Mouse (Mus musculus) heart, embryonic 14.5 days (tissue): ENCODE results near the gene Nt5m. TPM values are rescaled to one million over a fixed set of nuclear protein-coding genes. Genes with fewer than 3 reads are reported as not detected.

ENCODE experiments used
- ATAC-seq: fragments of 200-750 bp; cut with Nextera tagmentation; 2 replicates; pipeline ENCODE4 v1.8.0; 2017; ENCODE audit warnings: low read depth, moderate TSS enrichment; ENCODE audit not compliant: insufficient number of reproducible peaks, insufficient read depth, low FRiP score
- H3K27ac ChIP-seq, 2 experiments: fragments of 200-500 bp in 1 of 2; fragments of 300-500 bp in 1 of 2; sonication (generic) in 1 of 2; replicated peaks in 1 of 2; 2 replicates each; pipeline ENCODE4 v1.5.1; 2012 to 2014; ENCODE audit warnings: low read depth in 2 of 2, low read length in 2 of 2, control low read depth in 1 of 2, mild to moderate bottlenecking in 1 of 2, mixed read lengths in 1 of 2; ENCODE audit not compliant: control insufficient read depth in 1 of 2, insufficient read depth in 1 of 2
- H3K27me3 ChIP-seq: fragments of 300-500 bp; sonication (generic); 2 replicates; pipeline ENCODE4 v1.6.1; 2014; ENCODE audit warnings: mild to moderate bottlenecking, low read length, control low read depth; ENCODE audit not compliant: control insufficient read depth, insufficient read depth
- H3K36me3 ChIP-seq: fragments of 300-500 bp; sonication (generic); 2 replicates; pipeline ENCODE4 v1.6.1; 2014; ENCODE audit warnings: mild to moderate bottlenecking, control low read depth, low read length, mixed read lengths; ENCODE audit not compliant: control insufficient read depth, insufficient read depth
- H3K4me1 ChIP-seq, 2 experiments: fragments of 200-500 bp in 1 of 2; fragments of 300-500 bp in 1 of 2; sonication (generic) in 1 of 2; 2 replicates each; pipeline ENCODE4 v1.6.1; 2012 to 2014; ENCODE audit warnings: low read length in 2 of 2, control low read depth in 1 of 2, mixed read lengths in 1 of 2; ENCODE audit not compliant: control insufficient read depth in 2 of 2, insufficient read depth in 2 of 2
- H3K4me2 ChIP-seq: fragments of 300-500 bp; sonication (generic); 2 replicates; pipeline ENCODE4 v1.6.1; 2014; ENCODE audit warnings: mild to moderate bottlenecking, low read length
- H3K4me3 ChIP-seq, 2 experiments: fragments of 200-500 bp in 1 of 2; fragments of 300-500 bp in 1 of 2; sonication (generic) in 1 of 2; 2 replicates each; pipeline ENCODE4 v1.5.1; 2012 to 2014; ENCODE audit warnings: low read length in 2 of 2, mild to moderate bottlenecking in 2 of 2, control low read depth in 1 of 2, low read depth in 1 of 2, moderate library complexity in 1 of 2; ENCODE audit not compliant: control insufficient read depth in 1 of 2, insufficient read depth in 1 of 2
- H3K9ac ChIP-seq: fragments of 300-500 bp; sonication (generic); 2 replicates; pipeline ENCODE4 v1.6.1; 2014; ENCODE audit warnings: mild to moderate bottlenecking, low read length
- H3K9me3 ChIP-seq: fragments of 300-500 bp; sonication (generic); 2 replicates; pipeline ENCODE4 v1.6.1; 2016; ENCODE audit warnings: low read length, control low read depth; ENCODE audit not compliant: control insufficient read depth
- WGBS: fragments of 180-500 bp; shearing (Covaris S2); extraction: QIAGEN DNeasy Blood & Tissue Kit; methylation state at CpG from one replicate; pipeline ENCODE4 v1.1.7; 2014; 5-methylcytosine and 5-hydroxymethylcytosine counted together
- polyA plus RNA-seq: library from polyadenylated mRNA; unstranded; fragments of >200 nt; fragmentation: Nextera tagmentation; extraction: Ambion mirVana; gene quantifications from 2 replicates; pipeline ENCODE4 v1.2.1, GENCODE M21; 2014

Gene Nt5m
- polyA plus RNA-seq, 1 experiment from 2014 or later = 38.8 TPM

DNA sequence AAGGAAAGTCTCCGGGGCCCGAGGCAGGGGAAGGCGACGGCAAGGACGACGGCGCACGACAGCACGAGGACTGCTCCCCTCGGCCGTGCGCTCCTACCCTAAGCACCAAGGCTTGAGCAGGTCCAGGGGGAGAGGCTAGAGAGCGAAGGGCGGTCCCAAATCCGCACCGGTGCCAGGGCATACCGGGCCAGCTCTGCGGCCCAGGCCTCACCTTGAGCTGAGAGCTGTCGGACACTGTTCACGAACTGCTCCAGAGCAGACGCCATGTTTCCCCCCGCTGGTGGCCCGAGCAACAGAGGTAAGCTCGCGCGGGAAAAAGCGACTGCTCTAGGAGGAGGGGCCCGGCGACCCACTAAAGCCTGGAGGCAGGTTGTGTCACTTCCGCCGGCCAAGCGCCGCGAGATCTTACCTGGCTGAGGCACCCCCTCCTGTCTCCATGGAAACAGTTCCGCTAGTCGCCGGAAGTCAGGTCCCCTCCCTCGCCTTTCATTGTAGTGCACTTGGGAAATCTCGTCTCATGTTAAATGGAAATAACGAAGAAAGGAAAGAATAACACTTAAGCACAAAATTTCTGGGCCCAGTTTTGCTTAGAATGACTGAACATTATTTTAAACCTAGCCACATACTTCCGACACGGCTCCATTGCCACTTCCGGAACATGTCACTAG is 346 bp downstream of the Nt5m start, which contains the start of gene Cops3:
TSS of gene Cops3 (minus strand) at position 380 of the 668 bp plus-strand sequence.
- Histone ChIP-seq H3K4me3 (peak within 1 kb of the TSS; percentile 79 to 82), H3K27me3 (no peaks in the 10 kb centered on the region), H3K36me3 (peaks cover 34% of the 10 kb centered on the region), H3K27ac (peak within 1 kb of the TSS; percentile 95 to 96), H3K9me3 (no peaks in the 10 kb centered on the region), H3K9ac (peak within 1 kb of the TSS; percentile 94), H3K4me2 (peak within 1 kb of the TSS; percentile 77), H3K4me1 (peaks cover 0 to 15% of the 10 kb centered on the region in 2 experiments; a peak in 3 of 4 replicates)
- 1% methylated on average over 43 of the region's 43 CpGs for WGBS
- peak; percentile 95 for ATAC-seq

DNA sequence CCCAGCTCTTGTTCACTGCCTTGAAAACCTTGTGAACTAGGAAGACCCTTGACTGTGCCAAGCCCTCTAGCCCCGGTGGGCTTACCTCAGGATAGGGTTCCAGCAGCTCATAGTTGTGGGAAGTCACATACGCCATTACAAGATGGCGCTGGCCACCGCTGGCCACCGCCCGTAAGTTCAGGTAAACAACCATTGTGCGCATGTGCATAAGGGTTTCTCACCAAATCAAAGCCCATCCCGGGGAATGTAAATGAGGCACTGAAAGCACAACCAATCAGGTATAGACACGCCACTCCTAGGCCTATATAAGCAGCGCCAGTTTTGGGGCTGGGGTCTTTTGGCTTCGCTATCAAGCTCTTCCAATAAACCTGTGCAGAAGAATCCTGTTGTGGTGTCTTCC is 7.1 kb downstream of the Nt5m start:
- no peak for ATAC-seq
- Histone ChIP-seq H3K9me3 (no peaks in the 10 kb centered on the region), H3K4me1 (peaks cover 0 to 14% of the 10 kb centered on the region in 2 experiments; a peak in 3 of 4 replicates), H3K4me2 (no peak overlapping the region), H3K27ac (no peak overlapping the region), H3K36me3 (peaks cover 8% of the 10 kb centered on the region; the same call in 1 of the 2 replicates), H3K9ac (no peak overlapping the region), H3K27me3 (no peaks in the 10 kb centered on the region), H3K4me3 (no peak overlapping the region)
- WGBS = 97% methylated on average over 11 of the region's 11 CpGs

GRCm38 (mm10) chr11:59847131-59847530 is 7.9 kb downstream of the Nt5m start:
- Histone ChIP-seq H3K4me1 (peaks cover 0 to 14% of the 10 kb centered on the region in 2 experiments; a peak in 3 of 4 replicates), H3K27ac (no peak overlapping the region), H3K9ac (no peak overlapping the region), H3K9me3 (no peaks in the 10 kb centered on the region), H3K4me3 (peak overlapping the region in 1 of 2 experiments; percentile 85; a peak in 1 of 4 replicates), H3K27me3 (no peaks in the 10 kb centered on the region), H3K36me3 (peaks cover 8% of the 10 kb centered on the region; the same call in 1 of the 2 replicates), H3K4me2 (peak overlapping the region; percentile 76)
- no peak for ATAC-seq
- 13% methylated on average over 2 of the region's 2 CpGs for WGBS

DNA sequence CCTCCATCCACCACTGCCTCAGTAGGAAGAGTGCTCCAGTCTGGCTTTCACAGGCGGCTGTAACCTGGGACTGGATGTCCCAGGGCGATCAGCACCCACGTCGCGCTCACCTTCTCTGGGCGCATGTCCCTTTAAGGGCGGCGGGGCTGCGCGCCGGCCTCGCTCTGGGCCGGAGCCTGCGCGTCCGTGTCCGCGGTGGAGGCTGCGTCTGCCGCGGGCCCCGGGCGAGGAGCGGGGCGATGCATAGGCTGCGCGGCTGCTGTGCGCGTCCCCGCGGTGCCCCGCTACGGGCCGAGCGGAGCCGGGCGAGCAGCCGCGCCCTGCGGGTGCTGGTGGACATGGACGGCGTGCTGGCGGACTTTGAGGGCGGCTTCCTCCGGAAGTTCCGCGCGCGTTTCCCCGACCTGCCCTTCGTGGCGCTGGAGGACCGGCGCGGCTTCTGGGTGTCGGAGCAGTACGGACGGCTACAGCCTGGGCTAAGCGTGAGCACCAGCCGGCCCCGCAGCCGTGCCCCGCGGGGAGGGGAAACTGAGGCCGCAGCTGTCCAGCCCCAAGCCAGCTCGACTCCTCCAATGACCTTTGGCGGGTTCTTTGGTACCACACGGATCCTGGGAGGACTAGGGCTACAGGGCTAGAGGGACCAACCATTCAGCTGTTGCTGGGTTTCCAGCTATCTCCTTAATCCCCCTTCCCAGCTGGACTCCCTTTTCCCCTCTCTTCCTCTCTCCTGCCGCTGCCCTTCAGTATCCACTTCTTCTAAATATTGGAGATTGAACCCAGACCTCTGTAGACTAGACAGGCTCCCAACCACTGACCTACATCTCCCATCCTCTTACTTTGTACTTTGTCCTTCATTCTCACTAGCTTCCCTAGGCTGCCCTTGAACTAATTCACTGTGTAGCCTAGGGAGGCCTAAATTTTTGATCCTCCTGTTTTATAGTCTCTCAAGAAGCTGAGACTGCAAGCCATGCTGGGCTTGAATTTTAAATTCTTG is 8.9 kb downstream of the Nt5m start:
- Histone ChIP-seq H3K36me3 (peaks cover 9% of the 10 kb centered on the region), H3K9ac (peak overlapping the region; percentile 95), H3K4me3 (peak overlapping the region; percentile 85 to 95), H3K9me3 (no peaks in the 10 kb centered on the region), H3K4me2 (peak overlapping the region; percentile 76), H3K27me3 (no peaks in the 10 kb centered on the region), H3K27ac (peak overlapping the region; percentile 88 to 90), H3K4me1 (peaks cover 0 to 14% of the 10 kb centered on the region in 2 experiments; a peak in 3 of 4 replicates)
- peak; percentile 83 for ATAC-seq
- WGBS = under 1% methylated on average over 68 of the region's 69 CpGs

DNA sequence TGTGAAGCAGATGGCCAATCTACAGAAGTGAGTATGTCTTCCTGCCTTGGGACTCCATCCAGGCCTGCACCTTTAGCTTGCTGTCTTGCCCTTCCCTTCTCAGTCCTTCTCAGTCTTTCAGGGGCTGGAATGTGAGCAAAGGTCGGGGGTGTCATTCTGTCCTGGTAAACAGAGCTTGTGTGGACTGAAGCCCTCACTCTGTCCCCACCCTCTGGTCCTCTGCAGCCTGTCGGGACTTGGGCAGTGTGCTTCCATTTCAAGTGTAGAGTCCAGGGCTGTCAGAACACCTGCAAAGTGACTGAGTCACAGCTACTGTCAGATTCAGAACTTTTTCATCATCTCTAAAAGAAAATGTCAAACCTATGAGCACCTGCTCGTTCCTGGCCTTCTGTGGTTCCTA is 13.6 kb downstream of the Nt5m start:
- Histone ChIP-seq H3K27me3 (no peaks in the 10 kb centered on the region), H3K4me1 (peaks cover 0 to 9% of the 10 kb centered on the region in 2 experiments; a peak in 3 of 4 replicates), H3K4me2 (no peak overlapping the region), H3K27ac (no peak overlapping the region), H3K4me3 (no peak overlapping the region), H3K9ac (no peak overlapping the region), H3K9me3 (no peaks in the 10 kb centered on the region), H3K36me3 (peaks cover 17% of the 10 kb centered on the region)
- ATAC-seq = no peak
- 64% methylated on average over 3 of the region's 3 CpGs for WGBS

- Histone ChIP-seq H3K4me3 (no peak overlapping the region), H3K4me1 (no peaks in the 10 kb centered on the region), H3K36me3 (peaks cover 27% of the 10 kb centered on the region; the same call in 1 of the 2 replicates), H3K27ac (no peak overlapping the region), H3K27me3 (no peaks in the 10 kb centered on the region), H3K4me2 (no peak overlapping the region), H3K9ac (no peak overlapping the region), H3K9me3 (no peaks in the 10 kb centered on the region)
- ATAC-seq = no peak
- 89% methylated on average over 11 of the region's 11 CpGs for WGBS
Observed at GRCm38 (mm10) chr11:59860467-59860866, 21.2 kb downstream of the Nt5m start.

DNA sequence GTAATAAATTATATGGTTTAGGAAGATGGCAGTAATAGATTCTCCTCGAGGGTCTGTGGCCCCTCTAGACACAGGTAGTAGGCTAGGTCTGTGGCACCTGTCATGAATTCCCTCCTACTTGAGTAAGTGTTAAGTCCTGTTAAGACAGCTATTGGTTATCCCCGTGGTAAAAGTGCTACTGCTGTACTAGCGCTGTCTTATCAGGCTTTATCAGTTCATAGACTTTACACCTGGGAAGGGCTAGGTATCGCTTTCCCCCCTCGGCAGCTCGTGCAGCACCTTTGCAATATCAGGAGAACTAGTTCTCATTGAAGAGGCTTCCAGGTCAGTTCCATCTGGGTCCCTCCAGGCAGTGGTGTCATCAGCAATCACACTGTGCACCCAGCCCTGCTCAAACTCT is 25.1 kb downstream of the Nt5m start:
- ATAC-seq = no peak
- H3K4me2 ChIP-seq = no peak overlapping the region
- no peak overlapping the region for H3K9ac ChIP-seq
- H3K4me1 ChIP-seq = no peaks in the 10 kb centered on the region
- no peak overlapping the region for H3K27ac ChIP-seq
- no peak overlapping the region for H3K4me3 ChIP-seq
- H3K27me3 ChIP-seq = no peaks in the 10 kb centered on the region
- H3K9me3 ChIP-seq = no peaks in the 10 kb centered on the region
- H3K36me3 ChIP-seq = peaks cover 38% of the 10 kb centered on the region
- WGBS = 80% methylated on average over 6 of the region's 6 CpGs
